Mouse (Mus musculus) adrenal gland, postnatal 10 days (tissue): Measurements from ENCODE around the gene Naaladl1. TPM values are rescaled to one million over a fixed set of nuclear protein-coding genes. Genes with fewer than 3 reads are reported as not detected.
"Not testable (repeated sequence)": the region's sequence is repeated elsewhere in the genome, so short reads cannot be mapped to it uniquely, and the experiment has no call there.

Source experiments
- DNase-seq: peaks from one replicate; pipeline ENCODE4 v3.0.0; 2021; ENCODE audit warnings: mixed read lengths
- total RNA-seq, 2 experiments: library from RNA; stranded (reverse); gene quantifications; 2 replicates each; pipeline ENCODE4 v1.2.3; 2021

Gene Naaladl1
- total RNA-seq, 2 experiments from 2014 or later = 0.24 to 0.30 TPM

DNA sequence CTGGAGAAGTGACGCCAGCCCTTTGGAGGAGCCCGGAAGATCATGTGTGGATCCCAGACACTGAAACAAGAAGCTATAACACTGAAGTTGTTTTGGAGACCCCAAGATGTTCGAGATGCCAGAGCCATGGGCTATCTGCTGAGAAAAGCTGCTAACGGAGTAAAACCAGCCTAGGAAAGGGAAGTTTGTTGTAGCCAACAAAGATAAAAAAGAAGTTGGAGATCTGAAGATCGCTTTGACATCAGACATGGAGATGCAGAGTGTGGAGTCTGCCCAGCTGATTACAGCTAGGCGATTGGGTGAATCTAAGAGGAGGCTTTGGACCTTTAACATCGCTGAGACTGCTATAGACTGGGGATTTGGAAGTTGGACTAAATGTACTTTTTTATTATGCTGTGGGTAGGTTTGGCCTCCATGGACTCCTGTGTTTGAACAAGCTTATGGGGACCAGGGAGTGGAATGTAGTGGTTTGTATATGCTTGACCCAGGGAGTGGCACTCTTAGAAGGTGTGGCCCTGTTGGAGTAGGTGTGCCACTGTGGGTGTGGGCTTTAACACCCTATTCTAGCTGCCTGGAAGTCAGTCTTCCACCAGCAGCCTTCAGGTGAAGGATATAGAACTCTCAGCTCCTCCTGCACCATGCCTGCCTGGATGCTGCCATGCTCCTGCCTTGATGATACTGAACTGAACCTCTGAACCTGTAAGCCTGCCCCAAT is 25.0 kb downstream of the Naaladl1 start:
- not testable (repeated sequence) for DNase-seq

DNA sequence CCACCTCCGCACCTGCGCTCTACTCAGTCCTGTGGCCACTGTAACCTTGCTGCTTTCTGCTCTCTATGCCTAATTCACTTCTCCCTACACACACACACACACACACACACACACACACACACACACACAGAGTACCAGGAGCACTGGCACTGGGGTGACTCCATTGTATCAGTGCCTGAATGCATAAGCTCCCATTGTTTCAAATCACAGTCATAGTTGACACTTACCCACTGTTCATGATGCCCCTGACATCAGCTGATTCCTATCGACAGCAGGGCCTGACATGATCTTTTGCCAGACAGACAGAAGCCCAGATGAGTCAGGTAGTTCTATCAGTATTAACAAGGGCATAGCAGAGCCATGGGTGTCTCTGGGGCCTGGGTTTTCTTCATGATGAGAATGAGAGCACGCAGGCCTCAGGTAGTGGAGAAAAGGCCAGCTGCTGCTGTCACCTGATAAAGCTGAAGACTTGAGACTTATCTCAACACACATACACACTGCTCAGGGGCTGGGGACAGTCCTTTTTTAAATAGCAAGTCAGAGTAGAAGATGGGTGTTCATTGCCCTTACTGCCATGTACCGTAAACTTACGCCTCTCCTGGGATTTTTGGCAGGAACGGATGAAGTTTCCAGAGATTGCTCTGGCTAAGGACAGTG is 26.7 kb downstream of the Naaladl1 start:
- DNase-seq = no peak

- DNase-seq = not testable (repeated sequence)
Observed at GRCm38 (mm10) chr19:6133197-6133596, 27.6 kb downstream of the Naaladl1 start.

DNA sequence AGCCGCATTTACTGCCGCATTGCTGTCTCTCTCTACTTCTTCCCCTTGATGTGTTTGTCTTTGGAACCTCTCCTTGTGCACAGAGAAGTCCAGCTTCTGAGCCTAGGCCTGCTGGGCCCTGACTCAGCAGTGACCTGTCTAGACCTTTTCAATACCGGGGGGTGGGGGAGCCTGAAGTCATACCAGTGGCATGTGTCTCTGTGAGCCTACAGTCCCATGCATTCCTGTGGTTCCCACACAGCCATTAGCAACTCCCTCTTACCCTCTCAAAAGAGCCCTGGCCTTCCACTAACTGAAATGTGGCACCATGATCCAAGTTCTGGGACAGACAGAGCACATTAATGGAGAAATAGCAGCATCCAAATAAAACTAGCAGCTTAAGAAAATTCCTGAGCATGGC is 30.8 kb downstream of the Naaladl1 start:
- no peak for DNase-seq

DNA sequence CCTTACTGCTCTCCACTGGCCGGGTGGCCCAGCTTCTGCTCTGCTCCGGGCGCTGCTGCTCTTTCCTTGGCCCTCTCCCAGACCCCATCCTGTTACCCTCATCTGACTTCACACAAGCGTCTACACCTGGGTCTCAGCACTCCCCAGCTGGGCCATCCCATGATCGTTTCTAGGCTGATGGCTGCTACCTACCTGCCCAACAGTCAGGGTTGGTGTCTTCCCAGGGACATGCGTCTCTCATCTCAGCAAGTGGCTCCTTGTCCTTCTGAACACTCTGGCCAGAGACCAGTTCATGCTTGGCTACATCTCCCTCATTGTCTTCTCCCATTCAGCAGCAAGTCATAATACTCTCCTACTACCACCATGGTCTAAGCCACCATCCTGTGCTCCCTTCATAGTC is 34.1 kb downstream of the Naaladl1 start:
- no peak for DNase-seq

DNA sequence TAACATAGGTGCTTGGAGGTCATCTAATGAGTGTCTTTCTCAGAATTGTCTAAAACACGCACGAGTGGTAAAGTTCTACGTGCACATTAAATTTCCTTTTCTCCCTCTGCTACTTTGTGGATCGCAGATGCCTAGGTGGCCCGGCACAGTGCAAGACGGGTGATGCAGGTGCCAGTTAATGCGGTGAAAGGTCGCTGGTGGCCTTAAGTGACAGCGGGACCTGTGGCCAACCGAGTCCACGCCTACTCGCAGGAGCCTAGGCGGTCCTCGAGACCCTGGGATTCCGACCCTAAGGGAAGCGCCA is 34.7 kb downstream of the Naaladl1 start:
- DNase-seq = no peak

GRCm38 (mm10) chr19:6140678-6141393 is 35.3 kb downstream of the Naaladl1 start, which contains the start of gene Batf2:
Batf2 (plus strand) TSS chr19:6140983.
- DNase-seq = peak; percentile 93

DNA sequence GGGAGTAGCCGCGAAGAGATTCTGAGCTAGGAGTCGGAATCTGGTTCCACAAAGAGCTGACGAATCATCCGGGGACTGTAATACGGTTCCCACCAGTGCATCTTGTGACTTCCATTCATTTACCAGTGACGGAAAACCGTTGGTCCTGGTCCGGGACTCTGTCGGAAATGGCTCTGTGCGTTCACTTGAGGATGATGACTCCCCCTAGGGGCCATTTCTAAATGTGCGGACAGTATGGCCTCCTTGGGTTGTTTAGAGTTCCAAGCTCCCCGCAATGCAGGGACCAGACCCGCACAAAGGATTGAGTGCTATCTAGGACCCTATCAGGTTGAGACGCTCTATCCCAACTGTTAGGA is 35.8 kb downstream of the Naaladl1 start, which contains the start of gene Arl2:
Gene Arl2, minus strand, starts transcription at position 155 of the 356 bp plus-strand sequence.
- DNase-seq = peak; percentile 83

GRCm38 (mm10) chr19:6144842-6145241 is 39.3 kb downstream of the Naaladl1 start:
- no peak for DNase-seq

DNA sequence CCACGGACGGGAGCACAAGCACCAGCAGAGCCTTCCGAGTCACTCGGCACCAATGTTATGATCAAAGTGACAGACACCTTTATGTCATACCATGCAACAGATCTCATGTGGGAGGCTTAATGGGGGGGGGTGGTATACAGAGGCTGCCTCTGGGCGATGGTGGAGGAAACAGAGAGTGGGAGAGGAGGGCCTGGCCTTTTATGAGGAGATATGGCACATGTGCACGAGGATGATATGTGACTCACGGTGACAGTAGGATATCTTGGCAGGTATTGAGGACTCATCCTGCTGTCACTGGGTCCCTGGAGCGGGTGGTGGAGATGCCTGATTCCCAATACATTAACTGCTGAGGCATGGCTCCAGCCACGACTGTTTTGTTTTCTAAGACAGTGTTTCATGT is 49.6 kb downstream of the Naaladl1 start:
- DNase-seq = no peak

DNA sequence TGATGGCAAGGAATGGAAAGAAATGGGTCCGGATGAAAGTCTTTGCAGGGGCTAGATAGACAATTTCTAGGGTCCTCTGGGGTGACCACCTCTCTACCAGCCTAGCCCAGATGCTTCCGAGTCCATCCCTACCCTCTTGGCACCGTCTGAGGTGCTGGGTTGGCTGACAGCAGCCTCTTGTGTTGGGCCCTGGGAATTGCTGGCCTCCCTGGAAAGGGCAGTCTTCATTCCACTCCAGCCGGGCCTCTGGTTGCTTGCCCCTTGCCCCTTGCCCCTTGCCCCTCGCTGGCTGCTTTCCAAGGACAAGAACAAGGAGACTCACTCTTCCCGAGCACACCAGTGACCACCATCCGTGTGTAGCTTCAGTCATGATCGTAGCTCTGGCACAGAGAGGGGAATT is 50.8 kb downstream of the Naaladl1 start:
- DNase-seq = peak; percentile 45

- DNase-seq = no peak
Observed at GRCm38 (mm10) chr19:6157220-6157619, 51.6 kb downstream of the Naaladl1 start.

- peak; percentile 28 for DNase-seq
Observed at GRCm38 (mm10) chr19:6163872-6164547, 58.4 kb downstream of the Naaladl1 start.

Other genes with a start within 250 kb of the Naaladl1 start
- gene Frmd8, start 230.5 kb upstream of the Naaladl1 start, total RNA-seq = 10 to 100 TPM; 29.0 to 34.8 TPM
- 10 to 100 TPM; 13.4 to 14.2 TPM for gene Slc25a45, start 228.0 kb upstream of the Naaladl1 start, total RNA-seq
- 1 to 10 TPM; 1.6 to 1.9 TPM for gene Tigd3, start 211.6 kb upstream of the Naaladl1 start, total RNA-seq
- 100 to 1,000 TPM; 105 to 119 TPM for gene Dpf2, start 192.8 kb upstream of the Naaladl1 start, total RNA-seq
- gene Cdc42ep2, start 181.0 kb upstream of the Naaladl1 start, total RNA-seq = 10 to 100 TPM; 10.8 to 11.2 TPM
- 10 to 100 TPM; 21.3 to 28.0 TPM for gene Pola2, start 141.6 kb upstream of the Naaladl1 start, total RNA-seq
- gene Slc22a20, start 119.6 kb upstream of the Naaladl1 start, total RNA-seq = not detected
- gene Capn1, start 89.9 kb upstream of the Naaladl1 start, total RNA-seq = 10 to 100 TPM; 31.3 to 40.0 TPM
- 10 to 100 TPM; 40.5 to 43.7 TPM for gene Syvn1, start 59.2 kb upstream of the Naaladl1 start, total RNA-seq
- gene Mrpl49, start 48.0 kb upstream of the Naaladl1 start, total RNA-seq = 10 to 100 TPM; 58.2 to 59.4 TPM
- gene Fau, start 47.9 kb upstream of the Naaladl1 start, total RNA-seq = 1,000 to 10,000 TPM; 1,154 to 1,182 TPM
- 10 to 100 TPM; 21.6 to 26.1 TPM for gene Znhit2, start 44.6 kb upstream of the Naaladl1 start, total RNA-seq
- gene Tm7sf2, start 37.4 kb upstream of the Naaladl1 start, total RNA-seq = 10 to 100 TPM; 14.3 to 15.9 TPM
- gene Vps51, start 28.6 kb upstream of the Naaladl1 start, total RNA-seq = 10 to 100 TPM; 45.1 to 61.3 TPM
- not detected for gene Tmem262, start 25.7 kb upstream of the Naaladl1 start, total RNA-seq
- not detected for gene Gm28374, start 23.5 kb upstream of the Naaladl1 start, total RNA-seq
- 10 to 100 TPM; 33.5 to 33.6 TPM for gene Zfpl1, start 20.8 kb upstream of the Naaladl1 start, total RNA-seq
- 1 to 10 TPM; 7.0 to 7.1 TPM for gene Cdca5, start 20.8 kb upstream of the Naaladl1 start, total RNA-seq
- gene AC131692.1, start 11.4 kb upstream of the Naaladl1 start, total RNA-seq = under 1 TPM in 1 of 2 experiments, not detected in 1; 0.82 TPM
- 10 to 100 TPM; 15.9 to 17.2 TPM for gene Sac3d1, start 12.9 kb downstream of the Naaladl1 start, total RNA-seq
- gene Snx15, start 22.5 kb downstream of the Naaladl1 start, total RNA-seq = 10 to 100 TPM; 19.6 to 21.8 TPM
- 1 to 10 TPM in 1 of 2 experiments, under 1 TPM in 1; 0.57 to 1.6 TPM for gene Batf2, start 35.2 kb downstream of the Naaladl1 start, total RNA-seq
- 10 to 100 TPM; 63.1 to 63.7 TPM for gene Arl2, start 35.8 kb downstream of the Naaladl1 start, total RNA-seq
- gene Majin, start 78.6 kb downstream of the Naaladl1 start, total RNA-seq = under 1 TPM; 0.72 to 0.79 TPM
- gene Gpha2, start 120.6 kb downstream of the Naaladl1 start, total RNA-seq = 10 to 100 TPM; 16.9 to 18.2 TPM
- gene Ppp2r5b, start 130.1 kb downstream of the Naaladl1 start, total RNA-seq = 10 to 100 TPM; 52.9 to 56.9 TPM
- 10 to 100 TPM; 25.0 to 30.2 TPM for gene Atg2a, start 135.9 kb downstream of the Naaladl1 start, total RNA-seq
- 100 to 1,000 TPM; 104 to 106 TPM for gene Ehd1, start 170.9 kb downstream of the Naaladl1 start, total RNA-seq
- gene Cdc42bpg, start 200.7 kb downstream of the Naaladl1 start, total RNA-seq = 10 to 100 TPM; 10.3 to 11.6 TPM
- gene Men1, start 229.2 kb downstream of the Naaladl1 start, total RNA-seq = 10 to 100 TPM; 37.1 to 38.7 TPM
- 10 to 100 TPM; 35.9 to 54.6 TPM for gene Map4k2, start 235.4 kb downstream of the Naaladl1 start, total RNA-seq